Mouse (Mus musculus) left cerebral cortex, postnatal 25 days (tissue): ENCODE measurements at regions not wholly inside any gene's neighbourhood (a gene's known extent, or its start where the extent isn't known, plus 50 kb on each side); places are given as distances from the start of the nearest gene placed in this dataset.

Experiments
- microRNA-seq, 2 experiments: library from miRNA; unstranded; fragments of <30 nt; microRNA quantifications; one replicate each; pipeline ENCODE4 v1.2.0; 2022

Small RNA genes in the stretch of these regions (microRNA-seq; reads per million reads assigned to microRNA genes)
- gene Gm26455 = 0 reads per million in 2 experiments
